Mouse (Mus musculus): ENCODE measurements around the gene Sox13.

DNA sequence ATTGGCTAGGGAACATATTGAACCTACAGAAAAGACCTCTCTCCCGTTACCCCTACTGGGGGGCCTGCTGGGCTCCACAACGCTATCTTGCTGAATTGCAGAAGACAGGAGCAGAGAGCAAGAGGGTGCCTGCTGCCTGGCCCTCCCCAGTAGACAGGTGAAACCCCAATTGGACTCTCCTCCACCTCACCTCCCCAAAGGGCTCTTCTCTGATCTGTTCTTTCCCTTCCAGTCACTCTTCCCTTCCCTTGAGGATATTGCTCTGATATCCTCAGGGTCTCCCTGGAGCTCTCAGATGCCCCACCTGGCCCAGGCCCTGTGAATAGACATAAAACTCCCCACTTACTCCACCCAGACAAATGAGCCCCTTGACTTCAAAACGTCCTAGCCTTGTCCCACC is 7.1 kb downstream of the Sox13 start:
- TF ChIP-seq CTCF (IDR thresholded peaks at IDR 0.05; ENCODE audit: low read depth, low read length), result no peak
- TF ChIP-seq GATA2 (IDR thresholded peaks at IDR 0.05; ENCODE audit: borderline replicate concordance, low read depth, low read length), result no peak

Data from G1E (cell line).